15 mouse cellular contexts compared by ENCODE assay signal in the genomic region with DNA sequence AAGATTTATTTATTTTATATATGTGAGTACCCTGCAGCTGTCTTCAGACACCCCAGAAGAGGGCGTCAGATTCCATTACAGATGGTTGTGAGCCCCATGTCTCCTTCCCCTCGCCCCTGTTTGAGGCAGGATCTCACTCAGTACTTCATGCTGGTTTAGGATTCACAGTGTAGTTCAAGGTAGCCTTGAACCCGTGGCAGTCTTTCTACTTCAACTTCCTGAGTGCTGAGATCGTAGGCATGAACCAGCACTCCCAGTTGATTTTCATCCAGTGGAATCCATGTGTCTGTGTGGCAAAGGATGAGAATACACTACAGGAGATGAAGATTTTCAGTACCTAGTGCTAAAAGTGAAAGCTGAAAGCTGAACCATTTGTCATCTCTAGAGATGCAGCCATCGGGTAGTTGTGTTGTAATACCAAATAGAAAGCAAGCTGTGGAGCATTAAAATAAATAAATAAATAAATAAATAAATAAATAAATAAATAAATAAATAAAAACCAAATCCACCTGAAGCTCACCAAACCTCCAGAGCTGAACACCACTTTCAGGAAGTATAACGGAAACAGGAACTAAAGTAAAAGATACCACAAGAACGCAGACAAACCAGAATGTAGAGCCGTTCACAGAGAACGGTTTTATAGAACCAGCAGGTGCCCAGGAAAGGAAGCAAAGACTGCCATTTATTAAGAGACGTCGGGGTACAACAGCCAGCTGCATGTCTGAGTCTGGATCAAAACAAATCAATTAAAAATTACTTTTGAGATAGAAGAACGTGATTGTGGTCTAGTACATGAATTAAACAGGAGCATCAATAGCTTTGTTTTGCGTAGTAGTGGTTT. TPM values are rescaled to one million over a fixed set of nuclear protein-coding genes. Genes with fewer than 3 reads are reported as not detected.
DNase-seq lines count a peak whose midpoint lies in the region; ATAC-seq lines count a peak whose summit lies in the region.
"Had no signal": no experiment of that assay in that cellular context is flagged by ENCODE, and none has a peak within 500 bp of the region (broad histone marks: within the 10 kb centered on the region; RNA-seq: fewer than 3 reads in every experiment).

No protein-coding gene starts in this region.

- no peak for ATAC-seq in heart, embryonic 11.5 days (replicated peaks; ENCODE audit: insufficient number of reproducible peaks, low FRiP score, low TSS enrichment)
- peak; percentile 78 for ATAC-seq in inflammation-experienced regulatory T-cells, adult 6 months
- peak; percentile 67 for ATAC-seq in neutrophil, adult 5-6 weeks (ENCODE audit: extremely low read depth, insufficient number of reproducible peaks, low FRiP score, poor library complexity, severe bottlenecking)
- ATAC-seq in hindbrain, embryonic 11.5 days (ENCODE audit: low FRiP score) = no peak

- H3K4me3 ChIP-seq in heart, embryonic 11.5 days (ENCODE audit: low read depth, low read length) = no peak overlapping the region
- no peak overlapping the region for H3K4me3 ChIP-seq in hindbrain, embryonic 11.5 days (ENCODE audit: low read depth, low read length)
- H3K4me3 ChIP-seq: erythroblast, embryonic 14.5 days; hindbrain, embryonic 10.5 days had no signal

- no peaks in the 10 kb centered on the region for H3K27me3 ChIP-seq in heart, embryonic 11.5 days (ENCODE audit: control insufficient read depth, insufficient read depth, low read length)
- H3K27me3 ChIP-seq in hindbrain, embryonic 11.5 days (ENCODE audit: control insufficient read depth, insufficient read depth, low read length) = no peaks in the 10 kb centered on the region

- no peaks in the 10 kb centered on the region for H3K9me3 ChIP-seq in heart, embryonic 11.5 days (replicated peaks; ENCODE audit: control insufficient read depth, low read length)
- no peaks in the 10 kb centered on the region for H3K9me3 ChIP-seq in hindbrain, embryonic 11.5 days (ENCODE audit: control insufficient read depth, low read length)
- H3K9me3 ChIP-seq: hindbrain, embryonic 10.5 days had no signal

- H3K9ac ChIP-seq in heart, embryonic 11.5 days (ENCODE audit: low read depth, low read length) = no peak overlapping the region
- H3K9ac ChIP-seq in hindbrain, embryonic 11.5 days (ENCODE audit: low read depth, low read length) = no peak overlapping the region

- no peaks in the 10 kb centered on the region for H3K4me1 ChIP-seq in heart, embryonic 11.5 days (ENCODE audit: control insufficient read depth, insufficient read depth, low read length)
- no peaks in the 10 kb centered on the region for H3K4me1 ChIP-seq in hindbrain, embryonic 11.5 days (replicated peaks; ENCODE audit: control insufficient read depth, insufficient read depth, low read length)
- H3K4me1 ChIP-seq: hindbrain, embryonic 10.5 days had no signal

- peak; percentile 76 for DNase-seq in heart, adult 11 months
- peak; percentile 14 for DNase-seq in ES-CJ7 (ENCODE audit: low read depth, low spot score)
- no peak for DNase-seq in kidney, adult 8-10 months
- no peak for DNase-seq in hindbrain, embryonic 11.5 days (ENCODE audit: low spot score)
- DNase-seq in c-Kit-positive CD71-positive TER-119-positive erythroid progenitor cells, embryonic 14.5 days (ENCODE audit: low spot score) = no peak
- DNase-seq: right cerebral cortex, postnatal 4 days had no signal

- no peak overlapping the region for H3K27ac ChIP-seq in heart, embryonic 11.5 days (ENCODE audit: low read depth, low read length)
- no peak overlapping the region for H3K27ac ChIP-seq in hindbrain, embryonic 11.5 days (ENCODE audit: low read depth, low read length)
- H3K27ac ChIP-seq: hindbrain, embryonic 10.5 days had no signal

- WGBS in heart, embryonic 11.5 days (ENCODE audit: insufficient replicate concordance) = 77% methylated on average over 13 of the region's 13 CpGs
- 84% methylated on average over 13 of the region's 13 CpGs for WGBS in hindbrain, embryonic 11.5 days

- no peak overlapping the region for H3K4me2 ChIP-seq in heart, embryonic 11.5 days
- H3K4me2 ChIP-seq in hindbrain, embryonic 11.5 days (replicated peaks; ENCODE audit: low read depth, low read length) = no peak overlapping the region

- H3K36me3 ChIP-seq in heart, embryonic 11.5 days (ENCODE audit: control insufficient read depth, insufficient read depth, low read length) = no peaks in the 10 kb centered on the region; the same call in 1 of the 2 replicates
- no peaks in the 10 kb centered on the region for H3K36me3 ChIP-seq in hindbrain, embryonic 11.5 days (ENCODE audit: control insufficient read depth, insufficient read depth, low read length)

RNA-seq across cellular contexts. Expression of a gene that starts 6.9 kb away (rescaled TPM):
- polyA plus RNA-seq in heart, embryonic 11.5 days (2014; fragmentation: Nextera tagmentation; extraction: Ambion mirVana) = 0.31 and 0.33 TPM in 2 replicates
- polyA plus RNA-seq in inflammation-experienced regulatory T-cells, adult 6 months (2017; shearing (Covaris generic)) = 10 to 100 TPM in 1 of 3 experiments, 1 to 10 TPM in 2; 1.6 to 47.0 (median 2.3) TPM
- total RNA-seq in neutrophil, adult 5-6 weeks (2017) = 1.5 and 2.1 TPM in 2 replicates
- polyA plus RNA-seq in hindbrain, embryonic 11.5 days (2014; fragmentation: Nextera tagmentation; extraction: Ambion mirVana) = 0.06 and 0.25 TPM in 2 replicates
- polyA plus RNA-seq: erythroblast, embryonic 14.5 days had no signal

RNA-seq across cellular contexts. Expression of a gene that starts 11.1 kb away (rescaled TPM):
- polyA plus RNA-seq in heart, embryonic 11.5 days (2014; fragmentation: Nextera tagmentation; extraction: Ambion mirVana) = 57.8 and 60.1 TPM in 2 replicates
- 10 to 100 TPM; 35.9 to 39.6 (median 37.9) TPM for polyA plus RNA-seq in inflammation-experienced regulatory T-cells, adult 6 months (2017; shearing (Covaris generic))
- total RNA-seq in neutrophil, adult 5-6 weeks (2017) = 35.0 and 43.6 TPM in 2 replicates
- polyA plus RNA-seq in hindbrain, embryonic 11.5 days (2014; fragmentation: Nextera tagmentation; extraction: Ambion mirVana) = 104 and 109 TPM in 2 replicates

RNA-seq across cellular contexts. Expression of a gene that starts 51.5 kb away (rescaled TPM):
- polyA plus RNA-seq in heart, embryonic 11.5 days (2014; fragmentation: Nextera tagmentation; extraction: Ambion mirVana) = 0.07 TPM in 1 of 2 replicates, not detected in the other
- polyA plus RNA-seq in inflammation-experienced regulatory T-cells, adult 6 months (2017; shearing (Covaris generic)) = under 1 TPM in 1 of 3 experiments, not detected in 2; 0.69 TPM
- 1.1 TPM in 1 of 2 replicates, not detected in the other for total RNA-seq in neutrophil, adult 5-6 weeks (2017)
- not detected in 2 replicates for polyA plus RNA-seq in hindbrain, embryonic 11.5 days (2014; fragmentation: Nextera tagmentation; extraction: Ambion mirVana)
- total RNA-seq: layer of hippocampus, postnatal 25 days had no signal
- polyA plus RNA-seq: erythroblast, embryonic 14.5 days; hindbrain, embryonic 10.5 days; kidney, embryonic 16.5 days; limb, embryonic 14.5 days; neural tube, embryonic 14.5 days had no signal

RNA-seq across cellular contexts. Expression of a gene that starts 58.5 kb away (rescaled TPM):
- polyA plus RNA-seq in heart, embryonic 11.5 days (2014; fragmentation: Nextera tagmentation; extraction: Ambion mirVana) = 0.10 TPM in 1 of 2 replicates, not detected in the other
- 100 to 1,000 TPM in 2 of 3 experiments, 10 to 100 TPM in 1; 82.4 to 182 (median 158) TPM for polyA plus RNA-seq in inflammation-experienced regulatory T-cells, adult 6 months (2017; shearing (Covaris generic))
- total RNA-seq in neutrophil, adult 5-6 weeks (2017) = 28.7 and 29.5 TPM in 2 replicates
- not detected in 2 replicates for polyA plus RNA-seq in hindbrain, embryonic 11.5 days (2014; fragmentation: Nextera tagmentation; extraction: Ambion mirVana)
- polyA plus RNA-seq: hindbrain, embryonic 10.5 days; neural tube, embryonic 14.5 days had no signal

Comparison
In these comparisons a context has a peak if more than half of its experiments do, and no peak if none do; other contexts are left out.
1. DNase-seq: peak in heart, adult 11 months (single experiment) and ES-CJ7 (single experiment); none in kidney, adult 8-10 months (0 of 2), hindbrain, embryonic 11.5 days (single experiment) and c-Kit-positive CD71-positive TER-119-positive erythroid progenitor cells, embryonic 14.5 days (single experiment).
2. ATAC-seq: peak in inflammation-experienced regulatory T-cells, adult 6 months (single experiment) and neutrophil, adult 5-6 weeks (single experiment); none in heart, embryonic 11.5 days (single experiment) and hindbrain, embryonic 11.5 days (single experiment).